Mouse (Mus musculus) common myeloid progenitor, adult 5-6 weeks (primary cell): ENCODE results near the gene Cdkl4. TPM values are rescaled to one million over a fixed set of nuclear protein-coding genes. Genes with fewer than 3 reads are reported as not detected.
A peak's percentile ranks its signal among the peaks of the same experiment; 100 is the strongest.

Experiments used
- ATAC-seq: replicated peaks from 2 replicates; pipeline ENCODE4 v1.8.0; 2016; ENCODE audit warnings: low read depth, mild to moderate bottlenecking, moderate TSS enrichment, inconsistent platforms; ENCODE audit not compliant: poor library complexity, severe bottlenecking
- total RNA-seq: library from RNA; stranded (forward); fragments of 200-1000, 187-1606 nt; gene quantifications from 2 replicates; pipeline ENCODE4 v1.2.3, GENCODE M21; 2017

Gene Cdkl4
- total RNA-seq, 1 experiment from 2014 or later = not detected

GRCm38 (mm10) chr17:80490166-80490565 lies 87.4 kb downstream of the Cdkl4 start:
- no peak for ATAC-seq

GRCm38 (mm10) chr17:80488918-80489317 lies 88.7 kb downstream of the Cdkl4 start:
- no peak for ATAC-seq

- ATAC-seq = no peak
Measured at GRCm38 (mm10) chr17:80485160-80485559, 92.5 kb downstream of the Cdkl4 start.

GRCm38 (mm10) chr17:80480855-80481224 lies 96.8 kb downstream of the Cdkl4 start:
- no peak for ATAC-seq

GRCm38 (mm10) chr17:80480031-80480854 lies 97.4 kb downstream of the Cdkl4 start, which contains the start of gene Sos1:
Gene Sos1 (minus strand): TSS chr17:80480453.
- peak; percentile 60 for ATAC-seq

- peak; percentile 22; the same call in 1 of the 2 replicates for ATAC-seq
Measured at GRCm38 (mm10) chr17:80479295-80480030, 98.2 kb downstream of the Cdkl4 start.

GRCm38 (mm10) chr17:80477679-80478078 lies 99.9 kb downstream of the Cdkl4 start:
- ATAC-seq = no peak

GRCm38 (mm10) chr17:80476496-80476895 lies 101.1 kb downstream of the Cdkl4 start:
- peak; percentile 64 for ATAC-seq

Other genes with a start within 250 kb of the Cdkl4 start
- not detected in 2 replicates for gene Gm10190, start 204.3 kb downstream of the Cdkl4 start, total RNA-seq
- 14.6 and 22.4 TPM in 2 replicates for gene Sos1, start 97.4 kb downstream of the Cdkl4 start, total RNA-seq
- gene Map4k3, start 150.7 kb upstream of the Cdkl4 start, total RNA-seq = 5.9 and 6.9 TPM in 2 replicates